Mouse (Mus musculus): ENCODE results near the gene Tmem120a.

- TF ChIP-seq CTCF (IDR thresholded peaks at IDR 0.05; ENCODE audit: low read depth, low read length) (no peak), POLR2A (IDR thresholded peaks at IDR 0.05; ENCODE audit: borderline replicate concordance, low read depth, low read length) (0 out of 2 replicates have a peak, but pooled peaks have one; percentile 6)
Observed at GRCm38 (mm10) chr5:135778471-135779445, 34.5 kb upstream of the Tmem120a start, which contains the start of gene Mdh2.
